Mouse (Mus musculus): Measurements from ENCODE around the gene Msi2. TPM values are rescaled to one million over a fixed set of nuclear protein-coding genes. Genes with fewer than 3 reads are reported as not detected.

The Msi2 gene
- total and polyA plus RNA-seq, 2 experiments from 2014 or later = 33.0 to 170 TPM

GRCm38 (mm10) chr11:88701976-88702659 lies 16.2 kb downstream of the Msi2 start:
- Histone ChIP-seq H3K27ac (peak overlapping the region; percentile 58; the same call in 1 of the 2 replicates), H3K4me1 (ENCODE audit: insufficient read depth, low read length) (peaks cover 17% of the 10 kb centered on the region; the same call in 1 of the 2 replicates), H3K4me3 (ENCODE audit: low read length) (no peak overlapping the region), H3K27me3 (ENCODE audit: insufficient read depth, low read length) (no peaks in the 10 kb centered on the region), H3K9me3 (ENCODE audit: low read length) (no peaks in the 10 kb centered on the region), H3K9ac (replicated peaks; ENCODE audit: low read length) (no peak overlapping the region), H3K4me2 (ENCODE audit: low read depth, low read length) (no peak overlapping the region), H3K36me3 (ENCODE audit: insufficient read depth, low read length) (peaks cover 13% of the 10 kb centered on the region; the same call in 1 of the 2 replicates)
- no peak for TF ChIP-seq CTCF (IDR thresholded peaks at IDR 0.05; ENCODE audit: low read depth)
- DNase-seq (ENCODE audit: low spot score) (peak; percentile 65), ATAC-seq (peak; percentile 71)
- WGBS = 36% methylated on average over 6 of the region's 6 CpGs

- Histone ChIP-seq H3K4me1 (ENCODE audit: insufficient read depth, low read length) (peaks cover 15% of the 10 kb centered on the region; the same call in 1 of the 2 replicates), H3K4me2 (ENCODE audit: low read depth, low read length) (no peak overlapping the region), H3K27me3 (ENCODE audit: insufficient read depth, low read length) (no peaks in the 10 kb centered on the region), H3K9ac (replicated peaks; ENCODE audit: low read length) (no peak overlapping the region), H3K36me3 (ENCODE audit: insufficient read depth, low read length) (peaks cover 13% of the 10 kb centered on the region; the same call in 1 of the 2 replicates), H3K9me3 (ENCODE audit: low read length) (no peaks in the 10 kb centered on the region), H3K27ac (no peak overlapping the region; the same call in 1 of the 2 replicates), H3K4me3 (ENCODE audit: low read length) (no peak overlapping the region)
- no peak for TF ChIP-seq CTCF (IDR thresholded peaks at IDR 0.05; ENCODE audit: low read depth)
- 78% methylated on average over 6 of the region's 6 CpGs for WGBS
- DNase-seq (ENCODE audit: low spot score) (no peak), ATAC-seq (no peak)
These were observed 17.3 kb downstream of the Msi2 start for GRCm38 (mm10) chr11:88701020-88701419.

DNA sequence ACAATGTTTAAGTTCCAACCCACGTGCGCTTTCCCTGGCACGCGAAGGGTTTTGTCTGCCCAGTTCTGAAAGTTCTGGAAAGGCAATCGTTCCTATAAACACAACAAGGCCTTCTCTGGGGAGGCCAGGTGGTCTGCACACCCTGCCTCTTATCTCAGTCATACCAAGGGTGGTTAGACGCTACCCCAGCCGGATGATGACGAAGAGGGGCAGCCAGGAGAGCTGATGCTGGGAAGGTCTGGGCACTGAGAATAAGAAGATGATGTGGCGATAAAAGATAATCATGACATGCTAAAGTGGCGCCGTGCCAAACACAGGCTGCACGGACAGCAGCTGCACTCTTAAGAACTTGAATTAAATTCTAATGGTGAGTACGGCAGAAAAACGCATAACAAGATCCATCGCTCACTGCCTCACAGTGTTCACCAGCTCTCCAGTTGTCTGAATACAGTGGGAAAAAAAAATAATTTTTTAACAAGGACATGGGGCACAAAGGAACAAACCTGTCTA lies 18.1 kb downstream of the Msi2 start:
- WGBS = 52% methylated on average over 15 of the region's 15 CpGs
- peaks cover 15% of the 10 kb centered on the region; the same call in 1 of the 2 replicates for H3K4me1 ChIP-seq (ENCODE audit: insufficient read depth, low read length)
- no peak overlapping the region for H3K4me3 ChIP-seq (ENCODE audit: low read length)
- no peak for TF ChIP-seq CTCF (IDR thresholded peaks at IDR 0.05; ENCODE audit: low read depth)
- DNase-seq (ENCODE audit: low spot score) = peak; percentile 50
- ATAC-seq = no peak
- no peak overlapping the region for H3K4me2 ChIP-seq (ENCODE audit: low read depth, low read length)
- no peak overlapping the region for H3K27ac ChIP-seq
- H3K9ac ChIP-seq (replicated peaks; ENCODE audit: low read length) = no peak overlapping the region
- H3K27me3 ChIP-seq (ENCODE audit: insufficient read depth, low read length) = no peaks in the 10 kb centered on the region
- no peaks in the 10 kb centered on the region for H3K9me3 ChIP-seq (ENCODE audit: low read length)
- H3K36me3 ChIP-seq (ENCODE audit: insufficient read depth, low read length) = peaks cover 13% of the 10 kb centered on the region; the same call in 1 of the 2 replicates

DNA sequence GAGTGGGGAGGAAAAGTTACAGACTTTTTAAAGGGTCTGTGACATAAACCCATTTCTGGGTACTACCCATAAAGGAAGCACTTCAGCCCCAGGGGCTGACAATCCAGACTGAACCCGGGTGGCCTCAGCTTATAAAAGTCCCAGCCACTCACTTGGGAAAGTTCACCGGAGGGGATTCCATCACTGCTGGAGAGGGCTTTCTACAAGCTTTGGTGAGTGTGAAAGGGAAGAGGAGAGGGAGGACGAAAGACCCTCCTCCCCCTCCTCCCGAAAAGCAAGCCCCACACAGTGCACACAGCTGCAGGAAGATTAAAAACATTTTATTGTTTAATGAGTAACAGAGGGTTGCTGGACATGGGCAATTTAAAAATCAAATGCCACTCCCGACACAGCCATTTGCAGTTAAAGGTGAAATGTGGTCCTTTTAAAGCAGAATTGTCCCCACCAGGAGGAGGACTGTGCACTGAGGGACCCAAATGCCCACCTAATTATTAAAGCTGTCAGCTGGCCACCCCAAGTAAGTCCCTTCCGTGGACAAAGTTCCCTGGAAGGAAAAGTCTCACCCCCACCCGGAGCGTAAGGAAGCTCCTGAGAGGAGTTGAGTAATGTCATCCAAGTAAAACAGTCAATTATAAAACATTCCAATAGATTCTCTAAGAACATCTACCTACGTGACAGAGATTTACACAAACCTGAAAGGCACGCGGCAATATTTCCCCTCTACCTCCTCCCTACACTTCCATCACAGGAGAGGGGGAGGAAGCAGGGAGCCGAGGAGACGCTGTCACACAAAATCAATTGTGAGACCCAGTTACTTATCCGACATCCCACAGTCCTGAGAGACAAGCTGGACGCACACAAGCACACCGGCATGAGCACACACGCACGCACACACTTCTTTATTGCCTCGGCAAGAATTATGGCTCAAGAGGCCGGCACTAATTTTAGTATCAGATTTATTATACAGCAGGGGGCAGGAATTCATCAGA lies 24.1 kb downstream of the Msi2 start:
- DNase-seq (ENCODE audit: low spot score) (no peak), ATAC-seq (no peak)
- Histone ChIP-seq H3K9ac (replicated peaks; ENCODE audit: low read length) (no peak overlapping the region), H3K27ac (peak overlapping the region; percentile 41; the same call in 1 of the 2 replicates), H3K36me3 (ENCODE audit: insufficient read depth, low read length) (0 out of 2 replicates have a peak, but pooled peaks cover under 1% of the 10 kb centered on the region), H3K9me3 (ENCODE audit: low read length) (no peaks in the 10 kb centered on the region), H3K4me2 (ENCODE audit: low read depth, low read length) (no peak overlapping the region), H3K27me3 (ENCODE audit: insufficient read depth, low read length) (no peaks in the 10 kb centered on the region), H3K4me1 (ENCODE audit: insufficient read depth, low read length) (peaks cover 15% of the 10 kb centered on the region; the same call in 1 of the 2 replicates), H3K4me3 (ENCODE audit: low read length) (no peak overlapping the region)
- 23% methylated on average over 20 of the region's 20 CpGs for WGBS
- TF ChIP-seq CTCF (IDR thresholded peaks at IDR 0.05; ENCODE audit: low read depth) = no peak

GRCm38 (mm10) chr11:88693002-88693769 lies 25.1 kb downstream of the Msi2 start:
- ATAC-seq (peak; percentile 18; the same call in 1 of the 2 replicates), DNase-seq (ENCODE audit: low spot score) (peak; percentile 38)
- Histone ChIP-seq H3K9me3 (ENCODE audit: low read length) (no peaks in the 10 kb centered on the region), H3K4me3 (ENCODE audit: low read length) (no peak overlapping the region), H3K27ac (peak overlapping the region; percentile 41; the same call in 1 of the 2 replicates), H3K4me2 (ENCODE audit: low read depth, low read length) (no peak overlapping the region), H3K9ac (replicated peaks; ENCODE audit: low read length) (no peak overlapping the region), H3K36me3 (ENCODE audit: insufficient read depth, low read length) (no peaks in the 10 kb centered on the region), H3K4me1 (ENCODE audit: insufficient read depth, low read length) (peaks cover 15% of the 10 kb centered on the region; the same call in 1 of the 2 replicates), H3K27me3 (ENCODE audit: insufficient read depth, low read length) (no peaks in the 10 kb centered on the region)
- 44% methylated on average over 13 of the region's 13 CpGs for WGBS
- TF ChIP-seq CTCF (IDR thresholded peaks at IDR 0.05; ENCODE audit: low read depth) = no peak

- H3K4me1 ChIP-seq (ENCODE audit: insufficient read depth, low read length) = peaks cover 11% of the 10 kb centered on the region; the same call in 1 of the 2 replicates
- no peaks in the 10 kb centered on the region for H3K36me3 ChIP-seq (ENCODE audit: insufficient read depth, low read length)
- no peak overlapping the region for H3K4me2 ChIP-seq (ENCODE audit: low read depth, low read length)
- no peak for TF ChIP-seq CTCF (IDR thresholded peaks at IDR 0.05; ENCODE audit: low read depth)
- peak; percentile 33 for DNase-seq (ENCODE audit: low spot score)
- peak; percentile 55 for ATAC-seq
- H3K9ac ChIP-seq (replicated peaks; ENCODE audit: low read length) = no peak overlapping the region
- WGBS = 20% methylated on average over 10 of the region's 10 CpGs
- H3K27ac ChIP-seq = no peak overlapping the region
- H3K4me3 ChIP-seq (ENCODE audit: low read length) = no peak overlapping the region
- no peaks in the 10 kb centered on the region for H3K27me3 ChIP-seq (ENCODE audit: insufficient read depth, low read length)
- no peaks in the 10 kb centered on the region for H3K9me3 ChIP-seq (ENCODE audit: low read length)
These were observed 25.9 kb downstream of the Msi2 start for GRCm38 (mm10) chr11:88692374-88692773.
